Mouse (Mus musculus): ENCODE results near the gene Ncdn.

GRCm38 (mm10) chr4:126706630-126707438, 46.4 kb downstream of the Ncdn start:
- TF ChIP-seq GATA1 (IDR thresholded peaks at IDR 0.05; ENCODE audit: low read length) (no peak), TAL1 (IDR thresholded peaks at IDR 0.05; ENCODE audit: low read length) (no peak)

Measured in erythroblast, embryonic 14.5 days (primary cell).